Mouse (Mus musculus) liver, postnatal 0 days (tissue): Measurements from ENCODE around the gene Inhbc.

Experiments used
- CTCF ChIP-seq: sonication (generic); IDR thresholded peaks from 2 replicates; pipeline ENCODE4 v1.5.1; 2016; ENCODE audit warnings: antibody characterized with exemption, low read depth
- EP300 ChIP-seq: IDR thresholded peaks from 2 replicates; pipeline ENCODE4 v1.6.1; 2016; ENCODE audit warnings: antibody characterized with exemption, low read depth, mild to moderate bottlenecking

GRCm38 (mm10) chr10:127326828-127327227 is 43.4 kb downstream of the Inhbc start:
- TF ChIP-seq EP300 (no peak), CTCF (no peak)
